Mouse (Mus musculus) central nervous system, embryonic 18 days (tissue): ENCODE results near the gene Insm1. TPM values are rescaled to one million over a fixed set of nuclear protein-coding genes. Genes with fewer than 3 reads are reported as not detected.

Experiments used
- polyA plus RNA-seq: library from polyadenylated mRNA; depleted of rRNA; stranded (reverse); fragments of >200 nt; gene quantifications from 2 replicates; pipeline ENCODE4 v1.2.3, GENCODE M21; 2012; rRNA removed

Insm1 gene
- 24.9 and 26.8 TPM in 2 replicates for polyA plus RNA-seq

GRCm38 (mm10) chr2:146221076-146221928, at the start of gene Insm1:
Gene Insm1, plus strand, starts transcription at chr2:146221921.

